Mouse (Mus musculus): ENCODE measurements around the gene 6030468B19Rik. TPM values are rescaled to one million over a fixed set of nuclear protein-coding genes. Genes with fewer than 3 reads are reported as not detected.
A peak's percentile ranks its signal among the peaks of the same experiment; 100 is the strongest.

The 6030468B19Rik gene
- polyA plus RNA-seq, 1 experiment from 2014 or later: 0.32 TPM

- 83% methylated on average over 9 of the region's 9 CpGs for WGBS
- ATAC-seq (ENCODE audit: borderline replicate concordance, extremely low read depth, low FRiP score, low TSS enrichment): no peak
- Histone ChIP-seq H3K27ac (no peak overlapping the region), H3K36me3 (no peaks in the 10 kb centered on the region), H3K27me3 (no peaks in the 10 kb centered on the region), H3K4me3 (no peak overlapping the region), H3K4me1 (peaks cover 20% of the 10 kb centered on the region), H3K9me3 (no peaks in the 10 kb centered on the region), H3K9ac (no peak overlapping the region), H3K4me2 (no peak overlapping the region)
These were observed 6.1 kb upstream of the 6030468B19Rik start for GRCm38 (mm10) chr11:117791441-117791761.

GRCm38 (mm10) chr11:117792281-117792888 is 5.1 kb upstream of the 6030468B19Rik start:
- peak overlapping the region; percentile 57 for H3K4me2 ChIP-seq
- peak overlapping the region; percentile 24 for H3K4me3 ChIP-seq
- H3K9ac ChIP-seq: peak overlapping the region; percentile 24; the same call in 1 of the 2 replicates
- peak; percentile 71 for ATAC-seq (ENCODE audit: borderline replicate concordance, extremely low read depth, low FRiP score, low TSS enrichment)
- 7% methylated on average over 22 of the region's 22 CpGs for WGBS
- H3K4me1 ChIP-seq: peaks cover 20% of the 10 kb centered on the region
- H3K27ac ChIP-seq: no peak overlapping the region
- H3K9me3 ChIP-seq: no peaks in the 10 kb centered on the region
- H3K27me3 ChIP-seq: no peaks in the 10 kb centered on the region
- no peaks in the 10 kb centered on the region for H3K36me3 ChIP-seq

DNA sequence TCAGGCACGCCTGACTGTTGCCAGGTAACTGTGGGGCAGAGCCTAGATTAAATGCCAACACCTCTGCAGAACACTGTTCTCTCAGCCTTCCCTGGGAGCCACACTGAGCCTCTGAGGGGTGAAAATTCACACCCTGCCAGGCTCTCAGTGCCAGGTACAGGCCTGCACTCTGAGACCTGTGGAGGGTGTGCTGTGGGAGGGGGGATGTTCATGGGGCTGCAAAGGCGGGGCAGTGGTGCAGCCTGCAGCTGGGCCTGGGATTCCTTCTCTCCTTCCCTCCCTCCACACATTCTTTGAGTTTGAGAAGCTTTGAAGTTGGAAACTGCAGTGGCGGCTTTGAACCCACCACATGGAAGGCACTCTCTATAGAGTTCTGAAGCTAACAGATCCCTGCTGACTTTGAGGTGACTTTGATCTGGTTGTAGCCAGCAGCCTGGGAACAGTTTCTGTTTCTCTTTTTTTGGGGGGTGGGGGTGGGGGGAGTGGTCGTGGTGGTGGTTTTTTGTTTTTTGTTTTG is 3.4 kb upstream of the 6030468B19Rik start:
- Histone ChIP-seq H3K4me3 (no peak overlapping the region), H3K36me3 (no peaks in the 10 kb centered on the region), H3K4me1 (peaks cover 28% of the 10 kb centered on the region), H3K9me3 (no peaks in the 10 kb centered on the region), H3K27ac (no peak overlapping the region), H3K9ac (no peak overlapping the region), H3K4me2 (no peak overlapping the region), H3K27me3 (no peaks in the 10 kb centered on the region)
- WGBS: 45% methylated on average over 4 of the region's 4 CpGs
- ATAC-seq (ENCODE audit: borderline replicate concordance, extremely low read depth, low FRiP score, low TSS enrichment): no peak

- H3K9ac ChIP-seq: no peak overlapping the region
- no peak overlapping the region for H3K4me2 ChIP-seq
- no peaks in the 10 kb centered on the region for H3K36me3 ChIP-seq
- no peaks in the 10 kb centered on the region for H3K27me3 ChIP-seq
- H3K9me3 ChIP-seq: no peaks in the 10 kb centered on the region
- no peak overlapping the region for H3K27ac ChIP-seq
- 34% methylated on average over 5 of the region's 5 CpGs for WGBS
- peaks cover 19% of the 10 kb centered on the region for H3K4me1 ChIP-seq
- no peak for ATAC-seq (ENCODE audit: borderline replicate concordance, extremely low read depth, low FRiP score, low TSS enrichment)
- H3K4me3 ChIP-seq: no peak overlapping the region
These were observed 506 bp upstream of the 6030468B19Rik start for GRCm38 (mm10) chr11:117796954-117797353.

DNA sequence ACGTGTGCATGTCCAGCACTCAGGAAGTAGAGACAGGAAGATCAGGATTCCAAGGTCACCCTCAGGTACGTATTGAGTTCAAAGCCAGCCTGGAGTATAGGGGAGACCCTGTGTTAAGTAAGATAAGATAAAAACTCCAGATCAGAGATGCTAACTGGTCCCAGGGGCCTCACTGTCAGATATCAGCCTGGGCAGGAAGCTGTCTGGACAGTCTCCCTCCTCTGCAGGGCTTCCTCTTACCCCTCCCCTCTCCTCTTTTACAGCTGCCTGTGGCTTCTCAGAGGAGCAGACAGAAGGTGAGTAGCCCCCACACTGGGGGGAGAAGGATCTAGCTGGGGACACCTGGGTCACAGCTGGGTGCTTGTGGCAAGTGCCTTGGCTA is 691 bp downstream of the 6030468B19Rik start:
- 11% methylated on average over 2 of the region's 2 CpGs for WGBS
- Histone ChIP-seq H3K36me3 (no peaks in the 10 kb centered on the region), H3K4me3 (no peak overlapping the region), H3K4me1 (peaks cover 9% of the 10 kb centered on the region; the same call in 1 of the 2 replicates), H3K27ac (no peak overlapping the region), H3K9ac (no peak overlapping the region), H3K4me2 (no peak overlapping the region), H3K27me3 (no peaks in the 10 kb centered on the region), H3K9me3 (no peaks in the 10 kb centered on the region)
- no peak for ATAC-seq (ENCODE audit: borderline replicate concordance, extremely low read depth, low FRiP score, low TSS enrichment)

- Histone ChIP-seq H3K4me3 (no peak overlapping the region), H3K9me3 (no peaks in the 10 kb centered on the region), H3K4me1 (0 out of 2 replicates have a peak, but pooled peaks cover 8% of the 10 kb centered on the region), H3K27ac (0 out of 2 replicates have a peak overlapping the region, but pooled peaks have one; percentile 29), H3K36me3 (no peaks in the 10 kb centered on the region), H3K9ac (no peak overlapping the region), H3K27me3 (no peaks in the 10 kb centered on the region), H3K4me2 (no peak overlapping the region)
- WGBS: 59% methylated on average over 5 of the region's 5 CpGs
- no peak for ATAC-seq (ENCODE audit: borderline replicate concordance, extremely low read depth, low FRiP score, low TSS enrichment)
These were observed 1.7 kb downstream of the 6030468B19Rik start for GRCm38 (mm10) chr11:117799174-117799573.

GRCm38 (mm10) chr11:117800038-117800437 is 2.6 kb downstream of the 6030468B19Rik start:
- Histone ChIP-seq H3K27ac (no peak overlapping the region), H3K9ac (no peak overlapping the region), H3K36me3 (no peaks in the 10 kb centered on the region), H3K4me3 (no peak overlapping the region), H3K27me3 (no peaks in the 10 kb centered on the region), H3K4me2 (no peak overlapping the region), H3K9me3 (no peaks in the 10 kb centered on the region), H3K4me1 (0 out of 2 replicates have a peak, but pooled peaks cover 8% of the 10 kb centered on the region)
- WGBS: 84% methylated on average over 7 of the region's 7 CpGs
- no peak for ATAC-seq (ENCODE audit: borderline replicate concordance, extremely low read depth, low FRiP score, low TSS enrichment)

GRCm38 (mm10) chr11:117801650-117802049 is 4.2 kb downstream of the 6030468B19Rik start:
- Histone ChIP-seq H3K9ac (no peak overlapping the region), H3K27ac (no peak overlapping the region), H3K9me3 (no peaks in the 10 kb centered on the region), H3K36me3 (no peaks in the 10 kb centered on the region), H3K4me2 (no peak overlapping the region), H3K27me3 (no peaks in the 10 kb centered on the region), H3K4me3 (no peak overlapping the region), H3K4me1 (0 out of 2 replicates have a peak, but pooled peaks cover 8% of the 10 kb centered on the region)
- no peak for ATAC-seq (ENCODE audit: borderline replicate concordance, extremely low read depth, low FRiP score, low TSS enrichment)
- WGBS: 59% methylated on average over 7 of the region's 7 CpGs

DNA sequence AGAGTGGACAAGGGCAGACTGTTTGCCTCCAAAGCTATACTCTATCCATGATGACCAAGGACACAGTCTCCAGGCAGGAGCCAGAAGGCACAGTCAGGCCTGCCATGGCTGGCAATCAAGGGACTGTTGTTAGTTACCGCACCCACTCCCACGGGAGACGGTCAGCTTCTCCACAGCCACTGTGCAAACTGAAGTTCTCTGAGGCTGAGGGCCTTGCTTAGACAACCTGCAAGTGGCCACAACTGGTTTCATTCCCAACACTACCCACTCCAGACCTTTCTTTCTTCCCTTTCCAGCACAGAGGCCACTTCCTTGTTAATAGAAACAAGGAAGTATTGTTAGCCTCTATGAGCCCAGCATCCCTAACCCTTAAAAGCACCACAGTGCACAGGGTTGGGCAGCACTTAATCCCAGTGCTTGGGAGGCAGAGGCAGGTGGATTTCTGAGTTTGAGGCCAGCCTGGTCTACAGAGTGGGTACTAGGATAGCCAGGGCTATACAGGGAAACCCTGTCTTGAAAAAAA is 5.8 kb downstream of the 6030468B19Rik start:
- no peak overlapping the region for H3K9ac ChIP-seq
- H3K9me3 ChIP-seq: no peaks in the 10 kb centered on the region
- WGBS: 81% methylated on average over 3 of the region's 3 CpGs
- no peak overlapping the region for H3K4me2 ChIP-seq
- 0 out of 2 replicates have a peak, but pooled peaks cover 2% of the 10 kb centered on the region for H3K4me1 ChIP-seq
- no peak overlapping the region for H3K4me3 ChIP-seq
- H3K36me3 ChIP-seq: no peaks in the 10 kb centered on the region
- ATAC-seq (ENCODE audit: borderline replicate concordance, extremely low read depth, low FRiP score, low TSS enrichment): no peak
- H3K27ac ChIP-seq: no peak overlapping the region
- H3K27me3 ChIP-seq: no peaks in the 10 kb centered on the region

DNA sequence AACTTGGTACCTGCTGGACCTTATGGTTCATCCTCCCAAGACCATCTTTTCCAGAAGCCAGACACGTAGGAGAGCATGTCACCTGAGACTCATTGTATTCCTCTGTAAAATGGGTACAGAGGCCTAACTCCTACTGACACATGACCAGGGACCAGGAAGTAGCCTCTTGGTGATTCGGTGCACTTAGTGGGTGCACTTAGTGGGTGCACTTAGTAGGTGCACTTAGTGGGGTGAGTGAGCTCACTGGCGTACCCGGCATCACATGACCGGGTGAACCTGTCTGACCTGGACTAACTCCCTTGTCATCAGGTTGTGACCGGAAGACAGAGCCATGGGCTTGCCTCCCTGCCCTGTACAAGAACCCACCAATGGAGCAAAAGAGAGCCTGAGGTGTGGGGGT is 9.3 kb downstream of the 6030468B19Rik start:
- Histone ChIP-seq H3K9me3 (no peaks in the 10 kb centered on the region), H3K4me1 (peaks cover 22% of the 10 kb centered on the region), H3K4me3 (no peak overlapping the region), H3K36me3 (no peaks in the 10 kb centered on the region), H3K9ac (no peak overlapping the region), H3K27ac (no peak overlapping the region), H3K4me2 (no peak overlapping the region), H3K27me3 (no peaks in the 10 kb centered on the region)
- 90% methylated on average over 6 of the region's 6 CpGs for WGBS
- no peak for ATAC-seq (ENCODE audit: borderline replicate concordance, extremely low read depth, low FRiP score, low TSS enrichment)

GRCm38 (mm10) chr11:117809407-117810311 is 12.2 kb downstream of the 6030468B19Rik start, which contains the start of the genes Gm20708 and Syngr2:
Gm20708 (plus strand) TSS chr11:117809668.
Syngr2 (plus strand) TSS chr11:117809668.
- Histone ChIP-seq H3K4me3 (peak within 1 kb of the TSS; percentile 78), H3K9me3 (no peaks in the 10 kb centered on the region), H3K4me1 (peaks cover 29% of the 10 kb centered on the region), H3K27me3 (no peaks in the 10 kb centered on the region), H3K9ac (peak within 1 kb of the TSS; percentile 72), H3K36me3 (peaks cover 23% of the 10 kb centered on the region), H3K4me2 (peak within 1 kb of the TSS; percentile 98), H3K27ac (peak within 1 kb of the TSS; percentile 69)
- 1% methylated on average over 73 of the region's 75 CpGs for WGBS
- ATAC-seq (ENCODE audit: borderline replicate concordance, extremely low read depth, low FRiP score, low TSS enrichment): peak; percentile 79

All from lung, embryonic 15.5 days (tissue).